Mouse (Mus musculus): ENCODE measurements at regions not wholly inside any gene's neighbourhood (a gene's known extent, or its start where the extent isn't known, plus 50 kb on each side); places are given as distances from the start of the nearest gene placed in this dataset.

DNA sequence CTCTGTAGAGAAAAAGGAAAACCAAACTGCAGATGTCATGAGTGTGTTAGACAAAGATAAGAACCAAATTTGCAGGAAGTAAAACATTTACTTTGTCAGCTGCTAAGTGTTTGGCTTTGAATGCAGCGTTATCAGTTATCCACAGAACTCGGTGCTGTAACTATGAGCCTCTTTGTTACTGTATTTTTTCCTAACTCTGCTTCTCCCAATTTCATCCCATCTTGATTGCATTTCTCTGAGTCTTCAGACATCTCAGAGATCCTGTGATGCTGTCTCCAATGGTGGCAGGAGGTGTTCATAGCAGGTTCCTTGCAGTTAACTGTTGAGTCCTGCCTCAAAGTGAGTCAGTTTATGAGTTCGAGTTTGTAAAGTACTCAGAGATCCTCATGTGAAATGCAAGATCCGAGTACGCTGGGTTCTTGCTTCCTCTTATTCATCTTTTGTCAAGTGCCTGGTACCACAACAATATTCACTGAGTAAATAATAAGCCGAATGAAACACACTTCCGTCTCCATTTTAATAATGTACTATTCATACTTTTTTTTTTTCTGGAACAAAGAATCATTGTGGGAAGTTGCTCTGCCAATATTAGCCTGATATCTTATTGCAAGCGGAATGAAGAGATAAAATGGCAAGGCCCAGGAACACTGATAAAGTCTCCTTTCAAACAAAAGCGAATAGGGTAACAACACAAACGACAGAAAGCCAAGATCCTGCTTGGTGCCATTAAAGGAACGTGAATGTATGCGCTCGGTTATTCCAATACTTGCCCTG, 221.4 kb downstream of the Enc1 start:
- TF ChIP-seq POLR2A (IDR thresholded peaks at IDR 0.05; ENCODE audit: borderline replicate concordance, extremely low read depth, low read depth, low read length) (no peak), CTCF (IDR thresholded peaks at IDR 0.05; ENCODE audit: insufficient read depth, low read length) (no peak)

Measured in lung, adult 2 months (tissue).